Mouse (Mus musculus) CD4-positive naive resting alpha-beta T cell, adult 76 days (primary cell): ENCODE measurements around the gene Dpy19l1. TPM values are rescaled to one million over a fixed set of nuclear protein-coding genes. Genes with fewer than 3 reads are reported as not detected.

Source experiments
- total RNA-seq: library from RNA; stranded (reverse); gene quantifications from one replicate; pipeline ENCODE4 v1.2.4, GENCODE M21; 2023

Dpy19l1 gene
- 18.3 TPM for total RNA-seq

GRCm38 (mm10) chr9:24503067-24503857, at the start of gene Dpy19l1:
TSS of gene Dpy19l1 (minus strand) at chr9:24503140.

Other genes with a start within 250 kb of the Dpy19l1 start
- gene Cypt4, start 122.1 kb upstream of the Dpy19l1 start, total RNA-seq: not detected
- gene Dpy19l2, start 193.2 kb upstream of the Dpy19l1 start, total RNA-seq: not detected